Mouse (Mus musculus): ENCODE results near the gene Fopnl. TPM values are rescaled to one million over a fixed set of nuclear protein-coding genes. Genes with fewer than 3 reads are reported as not detected.
A peak's percentile ranks its signal among the peaks of the same experiment; 100 is the strongest.

Fopnl gene
- polyA plus RNA-seq, 1 experiment from 2014 or later, result 147 TPM

DNA sequence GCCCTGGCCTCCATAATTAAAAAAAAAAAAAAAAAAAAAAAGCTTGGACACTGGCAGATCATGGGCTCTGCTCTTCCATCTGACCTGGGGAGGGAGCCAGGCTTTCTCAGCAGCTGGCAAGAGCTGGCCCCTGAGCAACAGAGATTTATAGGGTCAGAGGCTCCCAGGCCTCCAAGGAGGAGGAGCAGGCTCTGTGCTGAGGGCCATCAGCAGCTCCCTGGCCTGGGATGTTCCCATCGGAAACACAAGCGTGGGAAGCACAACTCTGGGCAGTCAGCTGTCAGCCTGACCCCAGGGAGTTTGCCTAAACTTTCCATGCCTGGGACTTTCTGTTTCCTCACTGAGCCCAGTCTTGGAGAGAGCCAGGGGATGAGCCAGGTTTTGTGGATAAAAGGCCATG, 58.3 kb downstream of the Fopnl start:
- H3K4me2 ChIP-seq (replicated peaks; ENCODE audit: low read depth, low read length), result no peak overlapping the region
- H3K27ac ChIP-seq (ENCODE audit: low read length), result no peak overlapping the region
- WGBS, result 16% methylated on average over 2 of the region's 2 CpGs
- peak; percentile 87 for ATAC-seq (ENCODE audit: low FRiP score, low TSS enrichment)
- no peaks in the 10 kb centered on the region for H3K36me3 ChIP-seq (ENCODE audit: insufficient read depth, low read length)
- H3K4me3 ChIP-seq (ENCODE audit: low read length), result no peak overlapping the region
- no peaks in the 10 kb centered on the region for H3K9me3 ChIP-seq (ENCODE audit: low read length)
- H3K27me3 ChIP-seq (ENCODE audit: insufficient read depth, low read length), result no peaks in the 10 kb centered on the region
- no peaks in the 10 kb centered on the region for H3K4me1 ChIP-seq (ENCODE audit: insufficient read depth, low read length)
- no peak overlapping the region for H3K9ac ChIP-seq (replicated peaks; ENCODE audit: low read length)

DNA sequence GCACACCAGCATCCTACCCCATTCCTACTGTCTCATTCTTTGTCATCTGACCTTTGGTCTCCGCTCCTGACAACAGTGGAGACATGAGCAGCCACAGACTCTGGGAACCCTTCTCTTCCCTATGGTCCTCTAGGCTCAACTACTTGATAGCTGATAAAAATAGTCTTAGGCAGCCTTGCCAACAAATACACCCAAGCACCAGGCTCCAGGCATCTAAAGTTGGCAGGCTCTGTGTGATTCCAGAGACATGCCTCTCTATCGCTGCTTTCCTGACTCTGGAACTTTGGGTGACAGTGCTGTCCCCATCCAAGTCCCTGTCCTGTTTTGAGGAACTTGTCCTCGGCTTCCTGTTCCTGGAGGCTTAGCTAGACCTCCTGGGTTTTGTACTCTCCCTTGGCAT, 63.6 kb downstream of the Fopnl start:
- Histone ChIP-seq H3K4me3 (ENCODE audit: low read length) (no peak overlapping the region), H3K36me3 (ENCODE audit: insufficient read depth, low read length) (no peaks in the 10 kb centered on the region), H3K4me2 (replicated peaks; ENCODE audit: low read depth, low read length) (no peak overlapping the region), H3K9me3 (ENCODE audit: low read length) (no peaks in the 10 kb centered on the region), H3K9ac (replicated peaks; ENCODE audit: low read length) (no peak overlapping the region), H3K27me3 (ENCODE audit: insufficient read depth, low read length) (no peaks in the 10 kb centered on the region), H3K27ac (ENCODE audit: low read length) (no peak overlapping the region), H3K4me1 (ENCODE audit: insufficient read depth, low read length) (no peaks in the 10 kb centered on the region)
- ATAC-seq (ENCODE audit: low FRiP score, low TSS enrichment), result no peak
- 78% methylated on average over 3 of the region's 3 CpGs for WGBS

DNA sequence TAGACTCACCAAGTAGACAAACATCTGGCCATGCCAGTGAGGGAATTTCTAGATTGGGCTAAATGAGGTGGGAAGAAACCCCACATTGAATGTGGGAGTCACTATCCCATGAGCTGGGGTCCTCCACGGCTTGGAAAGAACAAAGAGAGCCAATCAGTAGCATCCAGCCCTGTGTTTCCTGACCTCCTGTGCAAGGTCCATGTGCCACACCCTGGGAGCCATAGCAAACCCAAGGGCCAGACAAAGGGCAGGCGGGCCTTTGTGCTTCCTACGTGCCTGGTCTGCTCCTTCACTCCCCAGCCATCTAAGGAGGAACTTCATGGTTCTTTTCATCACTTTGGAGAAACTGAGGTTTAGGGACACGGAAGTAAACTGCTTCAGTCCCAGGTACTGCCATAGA, 64.3 kb downstream of the Fopnl start:
- Histone ChIP-seq H3K9ac (replicated peaks; ENCODE audit: low read length) (no peak overlapping the region), H3K4me3 (ENCODE audit: low read length) (no peak overlapping the region), H3K27ac (ENCODE audit: low read length) (no peak overlapping the region), H3K27me3 (ENCODE audit: insufficient read depth, low read length) (no peaks in the 10 kb centered on the region), H3K4me1 (ENCODE audit: insufficient read depth, low read length) (no peaks in the 10 kb centered on the region), H3K9me3 (ENCODE audit: low read length) (no peaks in the 10 kb centered on the region), H3K36me3 (ENCODE audit: insufficient read depth, low read length) (no peaks in the 10 kb centered on the region), H3K4me2 (replicated peaks; ENCODE audit: low read depth, low read length) (no peak overlapping the region)
- ATAC-seq (ENCODE audit: low FRiP score, low TSS enrichment), result no peak
- WGBS, result 78% methylated on average over 4 of the region's 4 CpGs

DNA sequence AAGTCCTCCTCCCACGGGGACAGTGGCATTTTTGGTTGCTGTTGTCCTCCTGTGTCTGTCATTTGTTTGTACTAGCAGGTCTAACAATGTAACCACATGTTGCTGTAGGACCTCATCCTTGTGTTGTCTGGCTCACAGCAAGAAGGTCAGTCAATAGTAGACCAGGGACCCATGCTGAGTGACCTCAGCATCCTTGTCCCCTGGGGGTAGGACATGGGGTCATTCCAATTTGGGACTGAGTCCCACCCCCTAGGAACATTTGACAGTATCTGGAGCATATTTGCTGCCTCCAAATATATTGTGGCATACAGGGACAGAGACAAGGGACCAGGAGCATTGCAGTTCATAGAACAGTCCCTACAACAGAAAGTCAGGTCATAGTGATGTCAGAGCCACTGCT, 67.3 kb downstream of the Fopnl start:
- H3K36me3 ChIP-seq (ENCODE audit: insufficient read depth, low read length), result no peaks in the 10 kb centered on the region
- no peak overlapping the region for H3K27ac ChIP-seq (ENCODE audit: low read length)
- no peaks in the 10 kb centered on the region for H3K27me3 ChIP-seq (ENCODE audit: insufficient read depth, low read length)
- H3K9ac ChIP-seq (replicated peaks; ENCODE audit: low read length), result no peak overlapping the region
- H3K9me3 ChIP-seq (ENCODE audit: low read length), result no peaks in the 10 kb centered on the region
- no peak for ATAC-seq (ENCODE audit: low FRiP score, low TSS enrichment)
- H3K4me1 ChIP-seq (ENCODE audit: insufficient read depth, low read length), result no peaks in the 10 kb centered on the region
- no peak overlapping the region for H3K4me2 ChIP-seq (replicated peaks; ENCODE audit: low read depth, low read length)
- WGBS, result 88% methylated on average over 1 of the region's 1 CpGs
- H3K4me3 ChIP-seq (ENCODE audit: low read length), result no peak overlapping the region

Other genes starting within 250 kb of the Fopnl start
- 129 and 134 TPM in 2 replicates for gene Nde1, start 154.1 kb downstream of the Fopnl start, polyA plus RNA-seq (2015; fragmentation: Nextera tagmentation; extraction: Ambion mirVana)
- 16.3 and 18.6 TPM in 2 replicates for gene Marf1, start 154.1 kb downstream of the Fopnl start, polyA plus RNA-seq (2015; fragmentation: Nextera tagmentation; extraction: Ambion mirVana)
- 12.0 and 33.7 TPM in 2 replicates for gene Myh11, start 26.0 kb downstream of the Fopnl start, polyA plus RNA-seq (2015; fragmentation: Nextera tagmentation; extraction: Ambion mirVana)
- gene Abcc1, start 44.2 kb upstream of the Fopnl start, polyA plus RNA-seq (2015; fragmentation: Nextera tagmentation; extraction: Ambion mirVana), result 11.9 and 14.6 TPM in 2 replicates
- gene A630010A05Rik, start 244.9 kb upstream of the Fopnl start, polyA plus RNA-seq (2015; fragmentation: Nextera tagmentation; extraction: Ambion mirVana), result not detected in 2 replicates

Measured in kidney, embryonic 16.5 days (tissue).